Mouse (Mus musculus): ENCODE measurements around the gene Slc25a10. TPM values are rescaled to one million over a fixed set of nuclear protein-coding genes. Genes with fewer than 3 reads are reported as not detected.

Slc25a10 gene
- polyA plus RNA-seq, 1 experiment from 2014 or later = 32.1 TPM

GRCm38 (mm10) chr11:120499894-120500293 lies 8.3 kb downstream of the Slc25a10 start:
- Histone ChIP-seq H3K4me3 (no peak overlapping the region), H3K4me1 (replicated peaks) (peaks cover 7% of the 10 kb centered on the region), H3K27ac (no peak overlapping the region), H3K4me2 (no peak overlapping the region), H3K9ac (no peak overlapping the region), H3K9me3 (replicated peaks) (no peaks in the 10 kb centered on the region), H3K27me3 (0 out of 2 replicates have a peak, but pooled peaks cover 4% of the 10 kb centered on the region), H3K36me3 (peaks cover 39% of the 10 kb centered on the region)
- no peak for ATAC-seq (replicated peaks; ENCODE audit: insufficient number of reproducible peaks, insufficient read depth, low FRiP score, low read depth)
- 78% methylated on average over 6 of the region's 6 CpGs for WGBS

GRCm38 (mm10) chr11:120500357-120500756 lies 8.7 kb downstream of the Slc25a10 start:
- no peak overlapping the region for H3K4me3 ChIP-seq
- H3K4me1 ChIP-seq (replicated peaks) = peaks cover 7% of the 10 kb centered on the region
- H3K27me3 ChIP-seq = 0 out of 2 replicates have a peak, but pooled peaks cover 4% of the 10 kb centered on the region
- no peak overlapping the region for H3K4me2 ChIP-seq
- no peak overlapping the region for H3K9ac ChIP-seq
- no peaks in the 10 kb centered on the region for H3K9me3 ChIP-seq (replicated peaks)
- no peak for ATAC-seq (replicated peaks; ENCODE audit: insufficient number of reproducible peaks, insufficient read depth, low FRiP score, low read depth)
- WGBS = 4% methylated on average over 3 of the region's 3 CpGs
- H3K27ac ChIP-seq = no peak overlapping the region
- peaks cover 35% of the 10 kb centered on the region for H3K36me3 ChIP-seq

- Histone ChIP-seq H3K4me3 (no peak overlapping the region), H3K9me3 (replicated peaks) (no peaks in the 10 kb centered on the region), H3K27me3 (0 out of 2 replicates have a peak, but pooled peaks cover 4% of the 10 kb centered on the region), H3K9ac (no peak overlapping the region), H3K4me1 (replicated peaks) (peaks cover 7% of the 10 kb centered on the region), H3K27ac (no peak overlapping the region), H3K36me3 (peaks cover 29% of the 10 kb centered on the region), H3K4me2 (no peak overlapping the region)
- no peak for ATAC-seq (replicated peaks; ENCODE audit: insufficient number of reproducible peaks, insufficient read depth, low FRiP score, low read depth)
- WGBS = 66% methylated on average over 6 of the region's 6 CpGs
Measured at GRCm38 (mm10) chr11:120501018-120501417, 9.4 kb downstream of the Slc25a10 start.

- peaks cover 7% of the 10 kb centered on the region for H3K4me1 ChIP-seq (replicated peaks)
- H3K36me3 ChIP-seq = peaks cover 23% of the 10 kb centered on the region
- no peak overlapping the region for H3K9ac ChIP-seq
- no peak overlapping the region for H3K4me2 ChIP-seq
- no peak for ATAC-seq (replicated peaks; ENCODE audit: insufficient number of reproducible peaks, insufficient read depth, low FRiP score, low read depth)
- no peak overlapping the region for H3K4me3 ChIP-seq
- 0 out of 2 replicates have a peak, but pooled peaks cover 4% of the 10 kb centered on the region for H3K27me3 ChIP-seq
- 83% methylated on average over 4 of the region's 4 CpGs for WGBS
- no peaks in the 10 kb centered on the region for H3K9me3 ChIP-seq (replicated peaks)
- H3K27ac ChIP-seq = no peak overlapping the region
Measured at GRCm38 (mm10) chr11:120501701-120502100, 10.1 kb downstream of the Slc25a10 start.

- no peak overlapping the region for H3K4me3 ChIP-seq
- WGBS = 83% methylated on average over 3 of the region's 3 CpGs
- no peak for ATAC-seq (replicated peaks; ENCODE audit: insufficient number of reproducible peaks, insufficient read depth, low FRiP score, low read depth)
- H3K4me2 ChIP-seq = no peak overlapping the region
- peaks cover 5% of the 10 kb centered on the region for H3K4me1 ChIP-seq (replicated peaks)
- no peak overlapping the region for H3K9ac ChIP-seq
- H3K36me3 ChIP-seq = no peaks in the 10 kb centered on the region
- H3K9me3 ChIP-seq (replicated peaks) = no peaks in the 10 kb centered on the region
- 0 out of 2 replicates have a peak, but pooled peaks cover 4% of the 10 kb centered on the region for H3K27me3 ChIP-seq
- H3K27ac ChIP-seq = no peak overlapping the region
Measured at GRCm38 (mm10) chr11:120505661-120506060, 14.0 kb downstream of the Slc25a10 start.

- H3K4me2 ChIP-seq = no peak overlapping the region
- H3K9ac ChIP-seq = no peak overlapping the region
- peaks cover 10% of the 10 kb centered on the region for H3K4me1 ChIP-seq (replicated peaks)
- 0 out of 2 replicates have a peak, but pooled peaks cover 4% of the 10 kb centered on the region for H3K27me3 ChIP-seq
- H3K9me3 ChIP-seq (replicated peaks) = no peaks in the 10 kb centered on the region
- no peak overlapping the region for H3K27ac ChIP-seq
- H3K36me3 ChIP-seq = no peaks in the 10 kb centered on the region
- 62% methylated on average over 4 of the region's 4 CpGs for WGBS
- no peak overlapping the region for H3K4me3 ChIP-seq
- ATAC-seq (replicated peaks; ENCODE audit: insufficient number of reproducible peaks, insufficient read depth, low FRiP score, low read depth) = no peak
Measured at GRCm38 (mm10) chr11:120506899-120507298, 15.3 kb downstream of the Slc25a10 start.

GRCm38 (mm10) chr11:120507611-120508289 lies 16.1 kb downstream of the Slc25a10 start:
- Histone ChIP-seq H3K36me3 (no peaks in the 10 kb centered on the region), H3K9ac (no peak overlapping the region), H3K27me3 (0 out of 2 replicates have a peak, but pooled peaks cover 4% of the 10 kb centered on the region), H3K4me3 (no peak overlapping the region), H3K27ac (no peak overlapping the region), H3K9me3 (replicated peaks) (no peaks in the 10 kb centered on the region), H3K4me1 (replicated peaks) (peaks cover 10% of the 10 kb centered on the region), H3K4me2 (no peak overlapping the region)
- WGBS = 66% methylated on average over 13 of the region's 13 CpGs
- no peak for ATAC-seq (replicated peaks; ENCODE audit: insufficient number of reproducible peaks, insufficient read depth, low FRiP score, low read depth)

GRCm38 (mm10) chr11:120508290-120508870 lies 16.7 kb downstream of the Slc25a10 start:
- no peak for ATAC-seq (replicated peaks; ENCODE audit: insufficient number of reproducible peaks, insufficient read depth, low FRiP score, low read depth)
- H3K4me3 ChIP-seq = no peak overlapping the region
- H3K27ac ChIP-seq = no peak overlapping the region
- peaks cover 10% of the 10 kb centered on the region for H3K4me1 ChIP-seq (replicated peaks)
- H3K9ac ChIP-seq = no peak overlapping the region
- no peaks in the 10 kb centered on the region for H3K9me3 ChIP-seq (replicated peaks)
- 69% methylated on average over 9 of the region's 9 CpGs for WGBS
- H3K27me3 ChIP-seq = no peaks in the 10 kb centered on the region
- H3K4me2 ChIP-seq = no peak overlapping the region
- no peaks in the 10 kb centered on the region for H3K36me3 ChIP-seq

GRCm38 (mm10) chr11:120509940-120510339 lies 18.3 kb downstream of the Slc25a10 start:
- Histone ChIP-seq H3K9me3 (replicated peaks) (no peaks in the 10 kb centered on the region), H3K9ac (no peak overlapping the region), H3K36me3 (no peaks in the 10 kb centered on the region), H3K27me3 (no peaks in the 10 kb centered on the region), H3K4me2 (peak overlapping the region; percentile 65; the same call in 1 of the 2 replicates), H3K4me3 (no peak overlapping the region), H3K27ac (peak overlapping the region; percentile 58; the same call in 1 of the 2 replicates), H3K4me1 (replicated peaks) (peaks cover 10% of the 10 kb centered on the region)
- 43% methylated on average over 4 of the region's 4 CpGs for WGBS
- no peak for ATAC-seq (replicated peaks; ENCODE audit: insufficient number of reproducible peaks, insufficient read depth, low FRiP score, low read depth)

GRCm38 (mm10) chr11:120510375-120511030 lies 18.9 kb downstream of the Slc25a10 start:
- H3K9me3 ChIP-seq (replicated peaks) = no peaks in the 10 kb centered on the region
- no peak; the same call in 1 of the 2 replicates for ATAC-seq (replicated peaks; ENCODE audit: insufficient number of reproducible peaks, insufficient read depth, low FRiP score, low read depth)
- H3K4me3 ChIP-seq = peak overlapping the region; percentile 40
- peaks cover 10% of the 10 kb centered on the region for H3K4me1 ChIP-seq (replicated peaks)
- H3K9ac ChIP-seq = peak overlapping the region; percentile 51
- peak overlapping the region; percentile 65 for H3K4me2 ChIP-seq
- H3K27me3 ChIP-seq = no peaks in the 10 kb centered on the region
- H3K36me3 ChIP-seq = no peaks in the 10 kb centered on the region
- 7% methylated on average over 16 of the region's 16 CpGs for WGBS
- peak overlapping the region; percentile 58 for H3K27ac ChIP-seq

GRCm38 (mm10) chr11:120512790-120513453 lies 21.3 kb downstream of the Slc25a10 start:
- Histone ChIP-seq H3K9me3 (replicated peaks) (no peaks in the 10 kb centered on the region), H3K36me3 (no peaks in the 10 kb centered on the region), H3K27me3 (0 out of 2 replicates have a peak, but pooled peaks cover 5% of the 10 kb centered on the region), H3K4me3 (no peak overlapping the region), H3K9ac (no peak overlapping the region), H3K27ac (no peak overlapping the region), H3K4me1 (replicated peaks) (peaks cover 10% of the 10 kb centered on the region), H3K4me2 (no peak overlapping the region)
- no peak for ATAC-seq (replicated peaks; ENCODE audit: insufficient number of reproducible peaks, insufficient read depth, low FRiP score, low read depth)
- WGBS = 45% methylated on average over 6 of the region's 6 CpGs

Data from heart, embryonic 15.5 days (tissue).